ENCODE assay signal across 8 mouse cellular contexts in the genomic region with DNA sequence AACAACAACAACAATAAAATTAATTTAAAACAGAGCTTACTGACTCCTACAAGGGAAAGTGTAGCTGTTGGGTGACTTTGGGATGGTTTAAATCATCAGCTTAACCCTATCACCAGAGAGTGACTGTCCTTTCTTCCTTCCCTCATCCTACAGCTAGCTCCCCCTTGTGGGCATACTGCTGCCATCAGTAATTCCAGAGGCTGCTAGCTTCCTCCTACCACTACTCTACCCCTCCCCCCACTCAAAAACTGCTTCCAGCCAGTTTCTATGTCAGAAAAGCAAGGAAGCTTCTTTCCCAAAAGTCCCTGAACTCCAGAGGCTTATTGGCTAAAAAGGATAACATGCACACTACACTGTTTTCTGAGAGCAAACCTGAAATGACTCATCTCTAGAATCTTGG.
DNase-seq lines count a peak whose midpoint lies in the region; ATAC-seq lines count a peak whose summit lies in the region.

No protein-coding gene starts in this region.

- intact Hi-C loops in left cerebral cortex, postnatal 4 days (cut with DNase I) = no loop called here
- intact Hi-C loops in left cerebral cortex, postnatal 36 days (cut with DNase I) = no loop called here

- DNase-seq in cerebellum, postnatal 10 days = peak; percentile 62 to 66
- peak; percentile 17 for DNase-seq in left cerebral cortex, postnatal 4 days
- DNase-seq in left cerebral cortex, postnatal 36 days (ENCODE audit: low spot score in 2 of 2) = no peak
- peak; percentile 43 to 66 for DNase-seq in adrenal gland, postnatal 36 days
- peak; percentile 46 for DNase-seq in lung, postnatal 14 days
- DNase-seq in Muller cell, postnatal 12 days (ENCODE audit: inconsistent ontology term) = no peak

- no peak for ATAC-seq in cerebellum, adult (ENCODE audit: insufficient number of reproducible peaks, low FRiP score, low TSS enrichment)
- no peak for ATAC-seq in activated CD4-positive, CD25-positive, alpha-beta regulatory T cell, adult 4 months

Comparison
In these comparisons a context has a peak if more than half of its experiments do, and no peak if none do; other contexts are left out.
1. DNase-seq: peak in cerebellum, postnatal 10 days (2 of 2), left cerebral cortex, postnatal 4 days (single experiment), adrenal gland, postnatal 36 days (2 of 2) and lung, postnatal 14 days (single experiment); none in left cerebral cortex, postnatal 36 days (0 of 2) and Muller cell, postnatal 12 days (single experiment).